Mouse (Mus musculus) midbrain, postnatal 0 days (tissue): ENCODE measurements at regions not wholly inside any gene's neighbourhood (a gene's known extent, or its start where the extent isn't known, plus 50 kb on each side); places are given as distances from the start of the nearest gene placed in this dataset.
A peak's percentile ranks its signal among the peaks of the same experiment; 100 is the strongest.

Source experiments
- ATAC-seq: fragments of 200-750 bp; cut with Nextera tagmentation; 2 replicates; pipeline ENCODE4 v1.8.0; 2017; ENCODE audit warnings: moderate number of reproducible peaks, mild to moderate bottlenecking, moderate TSS enrichment, moderate library complexity; ENCODE audit not compliant: low FRiP score
- DNase-seq: peaks from one replicate; pipeline ENCODE4 v3.0.0-alpha.2; 2015; ENCODE audit warnings: low spot score
- H3K27ac ChIP-seq: fragments of 300-500 bp; sonication (generic); 2 replicates; pipeline ENCODE4 v1.5.1; 2014; ENCODE audit warnings: low read depth, mild to moderate bottlenecking, low read length, mixed read lengths
- H3K27me3 ChIP-seq: fragments of 300-500 bp; sonication (generic); 2 replicates; pipeline ENCODE4 v1.6.1; 2014; ENCODE audit warnings: low read length, control low read depth, mixed read lengths; ENCODE audit not compliant: insufficient read depth
- H3K36me3 ChIP-seq: fragments of 300-500 bp; sonication (generic); 2 replicates; pipeline ENCODE4 v1.6.1; 2014; ENCODE audit warnings: low read length, control low read depth, mixed read lengths; ENCODE audit not compliant: insufficient read depth
- H3K4me1 ChIP-seq: fragments of 300-500 bp; sonication (generic); 2 replicates; pipeline ENCODE4 v1.6.1; 2014; ENCODE audit warnings: mild to moderate bottlenecking, control low read depth, antibody characterized with exemption, low read length, mixed read lengths; ENCODE audit not compliant: insufficient read depth
- H3K4me2 ChIP-seq: fragments of 300-500 bp; sonication (generic); 2 replicates; pipeline ENCODE4 v1.6.1; 2014; ENCODE audit warnings: low read depth, mild to moderate bottlenecking, low read length, mixed read lengths; ENCODE audit not compliant: poor library complexity, severe bottlenecking
- H3K4me3 ChIP-seq: fragments of 300-500 bp; sonication (generic); 2 replicates; pipeline ENCODE4 v1.5.1; 2014; ENCODE audit warnings: low read depth, mild to moderate bottlenecking, low read length, moderate library complexity
- H3K9ac ChIP-seq: fragments of 300-500 bp; sonication (generic); replicated peaks from 2 replicates; pipeline ENCODE4 v1.6.1; 2014; ENCODE audit warnings: mild to moderate bottlenecking, low read length, moderate library complexity, mixed read lengths; ENCODE audit not compliant: poor library complexity, severe bottlenecking
- H3K9me3 ChIP-seq: fragments of 300-500 bp; sonication (generic); 2 replicates; pipeline ENCODE4 v1.6.1; 2016; ENCODE audit warnings: low read length, control low read depth
- CTCF ChIP-seq: IDR thresholded peaks from 2 replicates; pipeline ENCODE4 v1.5.1; 2016; ENCODE audit warnings: antibody characterized with exemption, mild to moderate bottlenecking
- WGBS: fragments of 180-500 bp; shearing (Covaris S2); extraction: QIAGEN DNeasy Blood & Tissue Kit; methylation state at CpG from one replicate; pipeline ENCODE4 v1.1.7; 2014; 5-methylcytosine and 5-hydroxymethylcytosine counted together

DNA sequence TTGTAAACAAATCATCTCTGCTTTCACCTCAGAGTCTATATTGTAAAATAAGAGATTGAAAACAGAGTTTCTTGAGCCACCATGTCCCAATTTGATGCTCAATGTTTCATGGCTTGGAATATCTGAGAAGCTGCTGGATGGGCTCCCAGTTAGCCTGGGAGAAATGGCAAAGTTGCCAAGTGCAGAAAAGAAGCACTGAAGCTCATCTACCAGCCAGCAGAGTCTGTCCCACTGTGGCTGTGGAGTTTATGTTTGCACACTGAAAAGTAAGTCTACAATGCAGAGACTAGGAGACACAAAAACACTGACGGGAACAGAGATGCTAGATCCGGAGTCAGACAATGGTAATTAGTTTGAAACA, 341.7 kb downstream of the Fam84a start:
- DNase-seq, result no peak
- Histone ChIP-seq H3K27ac (no peak overlapping the region), H3K9ac (no peak overlapping the region), H3K4me1 (no peaks in the 10 kb centered on the region), H3K36me3 (no peaks in the 10 kb centered on the region), H3K4me3 (no peak overlapping the region), H3K4me2 (no peak overlapping the region), H3K9me3 (no peaks in the 10 kb centered on the region), H3K27me3 (no peaks in the 10 kb centered on the region)
- TF ChIP-seq CTCF, result no peak
- ATAC-seq, result no peak
- WGBS, result 76% methylated on average over 2 of the region's 2 CpGs

DNA sequence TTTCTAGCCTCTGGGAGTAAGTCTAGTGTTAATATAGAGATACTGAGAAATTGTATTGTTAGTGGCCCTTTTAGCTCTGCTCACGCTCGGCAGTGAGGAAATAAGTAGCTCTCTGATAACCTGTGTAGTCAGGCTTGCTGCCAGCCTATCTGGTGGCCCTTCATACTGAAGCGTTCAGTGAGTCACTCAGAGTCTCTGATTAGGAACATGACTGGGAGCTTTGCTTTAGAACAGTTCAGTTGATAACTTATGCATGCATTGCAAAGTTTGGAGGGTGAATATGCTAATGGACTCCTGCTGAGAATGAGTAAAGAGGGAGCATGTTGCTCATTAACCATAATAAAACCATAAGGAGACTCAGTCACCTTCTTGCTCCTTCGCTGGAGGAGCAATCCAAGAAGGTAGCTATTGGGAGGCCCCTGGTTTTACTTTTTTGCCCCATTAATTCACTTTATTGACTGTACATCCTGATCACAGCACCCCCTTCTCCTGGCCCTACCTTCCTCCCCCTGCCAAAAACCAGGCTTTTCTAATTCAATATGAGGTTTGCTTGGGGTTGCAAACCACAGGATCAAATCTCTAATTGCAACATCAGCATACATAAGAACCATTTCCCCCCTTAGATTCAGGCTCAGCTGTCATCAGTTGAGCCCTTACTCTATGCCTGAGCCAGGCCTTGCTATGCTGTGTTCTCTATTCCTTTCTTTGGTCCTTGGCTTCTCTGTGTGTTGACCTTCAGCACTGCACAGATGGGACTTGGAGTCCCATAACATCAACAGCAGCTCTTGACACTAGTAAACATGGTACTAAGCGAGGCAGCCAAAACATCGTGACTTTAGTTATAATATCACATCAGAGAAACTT, 342.3 kb downstream of the Fam84a start:
- DNase-seq (no peak), ATAC-seq (no peak)
- no peaks in the 10 kb centered on the region for H3K36me3 ChIP-seq
- 63% methylated on average over 6 of the region's 6 CpGs for WGBS
- no peaks in the 10 kb centered on the region for H3K27me3 ChIP-seq
- H3K27ac ChIP-seq, result no peak overlapping the region
- H3K4me2 ChIP-seq, result no peak overlapping the region
- H3K4me3 ChIP-seq, result no peak overlapping the region
- H3K9me3 ChIP-seq, result no peaks in the 10 kb centered on the region
- no peak for TF ChIP-seq CTCF
- no peak overlapping the region for H3K9ac ChIP-seq
- H3K4me1 ChIP-seq, result no peaks in the 10 kb centered on the region

GRCm38 (mm10) chr12:13779752-13780151, 372.1 kb downstream of the Fam84a start:
- ATAC-seq (no peak), DNase-seq (no peak)
- Histone ChIP-seq H3K9me3 (no peaks in the 10 kb centered on the region), H3K9ac (no peak overlapping the region), H3K4me2 (no peak overlapping the region), H3K36me3 (no peaks in the 10 kb centered on the region), H3K27me3 (no peaks in the 10 kb centered on the region), H3K4me3 (no peak overlapping the region), H3K27ac (no peak overlapping the region), H3K4me1 (no peaks in the 10 kb centered on the region)
- WGBS, result 91% methylated on average over 2 of the region's 2 CpGs
- TF ChIP-seq CTCF, result no peak

DNA sequence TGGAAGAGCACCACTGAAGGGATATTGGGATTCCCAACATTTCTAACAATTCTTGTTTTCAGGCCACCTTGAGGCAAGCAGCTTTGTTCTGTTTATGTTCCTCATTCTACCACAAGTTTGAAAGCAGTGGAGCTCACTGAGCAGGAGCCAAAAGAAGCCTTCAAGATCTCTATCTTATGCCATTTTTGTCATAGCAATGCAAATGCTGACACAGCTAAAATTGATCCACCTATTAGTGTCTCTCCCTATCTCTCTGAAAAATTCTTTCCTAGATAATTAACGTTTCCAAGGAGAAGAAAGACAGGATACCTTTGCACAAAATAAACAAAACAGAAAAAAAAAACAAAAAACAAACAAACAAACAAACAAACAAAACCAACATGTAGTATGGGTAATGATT, 375.2 kb downstream of the Fam84a start:
- DNase-seq (no peak), ATAC-seq (no peak)
- WGBS, result 79% methylated on average over 1 of the region's 1 CpGs
- no peak overlapping the region for H3K9ac ChIP-seq
- H3K4me3 ChIP-seq, result no peak overlapping the region
- no peak for TF ChIP-seq CTCF
- H3K4me1 ChIP-seq, result no peaks in the 10 kb centered on the region
- H3K27me3 ChIP-seq, result no peaks in the 10 kb centered on the region
- H3K27ac ChIP-seq, result no peak overlapping the region
- no peak overlapping the region for H3K4me2 ChIP-seq
- no peaks in the 10 kb centered on the region for H3K9me3 ChIP-seq
- no peaks in the 10 kb centered on the region for H3K36me3 ChIP-seq

- Histone ChIP-seq H3K4me2 (no peak overlapping the region), H3K27ac (no peak overlapping the region), H3K4me3 (no peak overlapping the region), H3K4me1 (no peaks in the 10 kb centered on the region), H3K36me3 (no peaks in the 10 kb centered on the region), H3K27me3 (no peaks in the 10 kb centered on the region), H3K9me3 (no peaks in the 10 kb centered on the region), H3K9ac (no peak overlapping the region)
- no peak for ATAC-seq
- WGBS, result 91% methylated on average over 2 of the region's 2 CpGs
- TF ChIP-seq CTCF, result no peak
- no peak for DNase-seq
Measured at GRCm38 (mm10) chr12:13769696-13770095, 382.2 kb downstream of the Fam84a start.

- H3K4me1 ChIP-seq, result no peaks in the 10 kb centered on the region
- no peak for ATAC-seq
- 79% methylated on average over 4 of the region's 4 CpGs for WGBS
- H3K36me3 ChIP-seq, result no peaks in the 10 kb centered on the region
- peak; percentile 26 for DNase-seq
- no peaks in the 10 kb centered on the region for H3K9me3 ChIP-seq
- H3K27me3 ChIP-seq, result no peaks in the 10 kb centered on the region
- no peak for TF ChIP-seq CTCF
- H3K27ac ChIP-seq, result no peak overlapping the region
- H3K4me2 ChIP-seq, result no peak overlapping the region
- H3K9ac ChIP-seq, result no peak overlapping the region
- no peak overlapping the region for H3K4me3 ChIP-seq
Measured at GRCm38 (mm10) chr12:13769156-13769555, 382.7 kb downstream of the Fam84a start.
